Mouse (Mus musculus) small intestine, adult 10 weeks (tissue): ENCODE measurements around the gene Hras. TPM values are rescaled to one million over a fixed set of nuclear protein-coding genes. Genes with fewer than 3 reads are reported as not detected.

Experiments
- polyA plus RNA-seq: library from polyadenylated mRNA; stranded (reverse); fragments of 350-450 nt; fragmentation: Illumina TruSeq; extraction: RNeasy Lipid Tissue Mini Kit (QIAGEN cat#74804); gene quantifications from one replicate; pipeline ENCODE4 v1.2.3, GENCODE M21; 2014; ENCODE audit warnings: low replicate concordance

Hras gene
- 2.0 TPM for polyA plus RNA-seq

DNA sequence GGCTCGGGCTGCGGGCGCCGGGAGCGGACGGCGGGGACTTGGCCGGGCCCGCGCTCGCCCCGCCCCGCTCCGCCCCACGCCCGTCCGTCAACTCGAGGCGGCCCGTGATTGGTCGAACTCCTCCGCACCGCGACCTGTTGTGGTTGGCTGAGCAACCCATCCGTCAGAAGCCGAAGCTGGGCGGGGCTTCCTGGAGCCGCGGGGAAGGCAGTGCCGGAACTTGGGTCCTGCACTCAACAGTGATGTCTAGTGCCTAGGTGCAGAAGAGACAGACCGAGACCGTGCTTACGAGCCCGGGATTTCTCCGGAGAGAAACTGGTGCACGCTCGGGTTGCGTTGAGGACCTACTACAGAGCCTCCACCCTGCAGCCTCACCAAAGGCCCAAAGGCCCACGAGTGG is at the start of gene Hras, which contains the start of gene Lrrc56:
TSS of gene Hras (minus strand) at position 58 of the 400 bp plus-strand sequence.
TSS of gene Lrrc56 (plus strand) at position 210 of the 400 bp plus-strand sequence.

DNA sequence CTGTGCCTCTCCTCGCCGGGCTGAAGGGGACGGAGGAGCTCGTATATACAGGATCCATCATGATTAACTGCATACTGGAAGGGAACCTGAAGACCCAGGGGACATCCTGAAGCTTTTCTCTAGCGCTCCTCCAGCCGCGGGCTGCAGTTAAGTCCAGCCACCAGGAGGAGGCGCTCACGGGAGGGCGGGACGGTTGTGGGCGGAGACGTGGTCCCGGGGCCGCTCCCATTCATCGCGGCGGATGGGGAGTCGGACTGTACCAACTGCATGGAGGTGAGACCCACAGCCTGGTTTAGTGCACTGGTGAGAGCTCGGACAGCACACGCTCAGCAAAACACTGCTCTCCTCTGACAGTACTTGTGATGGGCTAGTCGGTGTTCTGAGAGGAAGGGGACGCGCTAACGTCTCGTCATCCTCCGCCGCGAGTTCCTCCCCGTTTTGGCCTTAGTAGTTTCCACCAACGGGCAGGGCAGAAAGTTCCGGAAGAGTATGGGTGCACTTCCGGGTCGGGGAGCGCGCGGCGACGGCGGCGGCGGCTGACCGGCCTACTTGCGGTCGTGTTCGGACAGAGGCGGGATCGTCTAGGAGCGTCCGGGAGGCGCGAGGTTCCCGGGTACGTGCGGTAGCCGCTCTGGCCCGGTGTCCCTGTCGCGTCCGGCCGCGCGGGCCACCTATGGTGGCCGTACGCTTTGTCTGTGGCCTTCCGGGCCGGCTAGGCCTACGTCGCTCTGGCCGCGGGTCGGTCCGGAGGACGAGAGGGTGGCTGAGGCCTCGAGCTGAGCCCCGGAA is 34.7 kb upstream of the Hras start, which contains the start of gene Phrf1:
TSS of gene Phrf1 (plus strand) at position 506 of the 789 bp plus-strand sequence.

DNA sequence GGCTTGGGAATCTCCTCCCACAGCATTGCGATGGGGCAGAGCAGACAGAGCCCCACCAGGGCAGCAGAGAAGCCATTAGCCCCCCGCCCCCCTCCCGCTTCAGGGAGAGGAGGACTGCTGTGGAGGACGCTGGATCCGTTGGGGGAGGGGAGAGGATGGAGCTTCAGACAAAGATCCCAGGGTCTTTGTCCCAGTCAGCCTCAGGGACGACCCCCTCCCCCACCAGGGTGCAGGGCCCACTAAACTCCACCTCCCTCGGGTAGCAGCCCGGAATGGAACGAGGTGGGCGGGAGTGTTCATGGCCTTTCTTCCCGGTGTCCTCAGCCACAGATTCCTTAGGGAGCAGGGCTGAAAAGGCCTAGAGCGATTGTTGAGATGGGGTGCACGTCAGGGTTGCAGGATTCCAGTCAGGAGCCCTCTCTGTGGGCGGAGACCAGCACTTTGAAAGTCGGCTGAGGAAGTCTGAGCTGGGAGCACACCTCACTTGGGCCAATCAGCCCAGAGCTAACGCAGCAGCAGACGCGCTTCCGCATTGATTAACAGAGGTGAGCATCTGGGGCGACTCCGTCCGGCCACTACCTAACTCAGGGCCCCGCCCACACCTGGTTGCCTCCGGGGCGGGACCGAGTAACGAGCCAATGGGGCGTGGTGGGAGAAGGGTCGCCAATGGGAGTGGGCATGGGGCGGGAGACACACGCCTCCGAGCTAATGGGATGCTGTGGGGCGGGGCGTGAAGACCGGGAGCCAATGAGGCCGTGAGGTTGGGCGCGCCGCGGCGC is 21.5 kb upstream of the Hras start, which contains the start of gene Rassf7:
TSS of gene Rassf7 (plus strand) at position 760 of the 779 bp plus-strand sequence.

DNA sequence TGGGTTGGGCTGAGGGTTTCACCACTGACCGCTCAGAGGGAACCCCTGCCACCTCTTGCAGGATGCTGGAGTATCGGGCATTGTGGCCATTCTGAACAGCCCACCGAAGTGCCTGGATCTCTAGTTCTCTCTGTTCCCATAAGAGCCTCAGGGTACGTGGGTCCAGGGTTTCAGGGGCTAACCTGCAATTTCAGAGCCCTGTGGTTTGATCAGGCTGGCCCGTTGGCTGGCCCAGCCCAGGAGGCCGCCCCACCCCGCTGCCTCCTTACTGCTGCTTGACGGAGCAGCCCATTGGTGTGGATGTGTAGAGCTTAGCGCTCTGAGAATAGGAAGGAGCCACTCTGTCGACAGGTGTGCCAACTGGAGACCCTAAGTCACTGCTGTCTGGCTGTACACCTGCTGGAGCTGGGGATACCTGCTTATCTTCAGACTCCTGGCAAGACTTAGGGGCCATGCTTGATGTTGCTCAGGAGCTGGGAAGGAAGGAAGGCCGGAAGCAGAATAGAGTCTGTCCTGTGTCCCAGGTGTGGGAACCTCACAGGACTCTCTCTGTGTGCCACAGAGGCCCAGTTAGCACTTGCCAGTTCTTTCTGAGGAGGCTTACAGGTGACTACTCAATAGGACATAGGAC is 19.9 kb upstream of the Hras start, which contains the start of gene Lmntd2:
TSS of gene Lmntd2 (minus strand) at position 476 of the 631 bp plus-strand sequence.

DNA sequence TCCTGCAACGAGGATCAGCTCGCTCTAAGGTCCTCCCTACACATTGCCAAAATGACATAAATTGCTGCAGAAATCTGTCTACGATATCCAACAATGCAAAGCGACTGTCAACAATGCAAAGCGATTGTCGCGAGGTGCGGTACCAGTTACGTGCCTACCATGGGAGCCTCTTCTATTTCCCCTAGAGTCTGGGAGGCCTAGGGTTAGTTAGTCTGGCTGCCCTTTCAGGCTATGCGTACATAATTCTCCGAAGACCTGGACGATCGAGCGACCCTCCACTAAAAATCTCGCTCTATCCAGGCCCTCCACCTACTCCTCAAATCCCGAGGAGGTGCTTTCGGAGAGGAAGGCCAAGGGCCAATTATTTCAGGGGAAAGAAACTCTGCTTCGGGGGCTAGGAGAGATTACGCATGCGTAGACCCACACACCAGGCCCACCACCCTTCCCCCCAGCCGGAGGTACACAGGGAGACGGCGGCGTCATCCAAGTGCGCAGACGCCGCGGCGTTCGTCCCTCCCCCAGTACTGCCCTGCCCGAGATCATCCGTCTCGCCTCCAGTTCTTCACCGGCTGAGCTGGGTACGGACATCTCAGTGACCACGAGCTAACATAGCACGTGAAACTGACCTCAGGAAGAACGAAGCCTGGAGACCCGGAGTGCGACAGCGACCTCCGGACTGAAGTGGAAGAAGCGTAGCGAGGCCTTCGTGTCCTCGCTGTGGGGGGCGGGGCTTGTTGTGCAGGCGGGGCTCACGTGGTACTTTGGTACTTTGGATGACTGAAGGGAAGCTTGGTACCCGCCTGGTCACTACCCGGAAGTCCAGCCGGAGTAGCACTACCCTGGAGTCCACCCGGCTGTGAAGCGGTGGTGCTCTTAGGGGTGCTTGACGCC is 21.4 kb downstream of the Hras start, which contains the start of gene Rnh1:
TSS of gene Rnh1 (minus strand) at position 742 of the 891 bp plus-strand sequence.

Other genes starting within 250 kb of the Hras start
- gene Ifitm5, start 243.7 kb downstream of the Hras start, polyA plus RNA-seq: not detected
- gene Gm45717, start 238.1 kb downstream of the Hras start, polyA plus RNA-seq: not detected
- gene Ifitm2, start 238.0 kb downstream of the Hras start, polyA plus RNA-seq: 37.5 TPM
- 3.0 TPM for gene Ifitm1, start 226.8 kb downstream of the Hras start, polyA plus RNA-seq
- gene Ifitm3, start 183.2 kb downstream of the Hras start, polyA plus RNA-seq: 4.3 TPM
- 5.2 TPM for gene Ifitm6, start 176.1 kb downstream of the Hras start, polyA plus RNA-seq
- gene Gm17387, start 164.9 kb downstream of the Hras start, polyA plus RNA-seq: not detected
- 0.45 TPM for gene B4galnt4, start 132.9 kb downstream of the Hras start, polyA plus RNA-seq
- gene Pkp3, start 115.8 kb downstream of the Hras start, polyA plus RNA-seq: 0.74 TPM
- gene Sigirr, start 93.4 kb downstream of the Hras start, polyA plus RNA-seq: 1.6 TPM
- gene Ano9, start 76.2 kb downstream of the Hras start, polyA plus RNA-seq: 145 TPM
- 11.3 TPM for gene Ptdss2, start 71.6 kb downstream of the Hras start, polyA plus RNA-seq
- gene Rnh1, start 21.1 kb downstream of the Hras start, polyA plus RNA-seq: 1.9 TPM
- 0.56 TPM for gene Lrrc56, start 152 bp upstream of the Hras start, polyA plus RNA-seq
- 0.59 TPM for gene Lmntd2, start 20.1 kb upstream of the Hras start, polyA plus RNA-seq
- 8.4 TPM for gene Rassf7, start 21.9 kb upstream of the Hras start, polyA plus RNA-seq
- 8.6 TPM for gene Phrf1, start 34.8 kb upstream of the Hras start, polyA plus RNA-seq
- gene Irf7, start 72.5 kb upstream of the Hras start, polyA plus RNA-seq: 97.9 TPM
- 150 TPM for gene Cdhr5, start 82.8 kb upstream of the Hras start, polyA plus RNA-seq
- gene Sct, start 85.1 kb upstream of the Hras start, polyA plus RNA-seq: 1.2 TPM
- gene Drd4, start 98.0 kb upstream of the Hras start, polyA plus RNA-seq: not detected
- gene Deaf1, start 133.7 kb upstream of the Hras start, polyA plus RNA-seq: 0.85 TPM
- gene Tmem80, start 133.7 kb upstream of the Hras start, polyA plus RNA-seq: 16.0 TPM
- gene Eps8l2, start 144.9 kb upstream of the Hras start, polyA plus RNA-seq: 11.5 TPM
- gene Taldo1, start 198.2 kb upstream of the Hras start, polyA plus RNA-seq: 17.9 TPM
- gene Gatd1, start 220.1 kb upstream of the Hras start, polyA plus RNA-seq: 3.3 TPM
- gene Cend1, start 235.5 kb upstream of the Hras start, polyA plus RNA-seq: not detected
- gene Slc25a22, start 243.9 kb upstream of the Hras start, polyA plus RNA-seq: 3.3 TPM